Mouse (Mus musculus): ENCODE results near the gene Aldh3b2.

Gene Aldh3b2

DNA sequence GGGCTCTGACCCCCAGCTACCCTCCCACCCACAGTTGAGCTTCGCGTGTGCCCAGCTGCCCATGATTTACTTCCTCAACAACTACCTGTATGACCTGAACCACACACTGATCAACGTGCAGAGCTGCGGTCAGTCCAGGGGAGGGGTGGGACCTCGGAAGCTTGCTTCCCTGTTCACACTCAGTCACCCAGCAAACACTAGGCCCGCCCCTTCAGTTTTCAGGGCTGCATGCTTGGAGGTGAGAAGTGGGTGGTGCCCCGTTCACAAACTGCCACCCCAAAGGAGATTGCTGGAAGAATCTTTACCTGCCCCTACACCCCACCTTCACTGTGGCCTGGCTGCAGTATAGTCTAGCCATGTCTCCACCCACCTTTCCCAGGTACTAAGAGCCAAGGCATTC is 29.8 kb upstream of the Aldh3b2 start:
- TF ChIP-seq NANOG (IDR thresholded peaks at IDR 0.05; ENCODE audit: borderline replicate concordance, low read length): no peak
- TF ChIP-seq POU5F1 (IDR thresholded peaks at IDR 0.05; ENCODE audit: borderline replicate concordance, low read length): no peak
- no peak for TF ChIP-seq CTCF (conservative IDR thresholded peaks at IDR 0.05; ENCODE audit: low read length)
- peaks cover 20% of the 10 kb centered on the region for H3K27me3 ChIP-seq (ENCODE audit: insufficient read depth, low read length)
- H3K4me1 ChIP-seq (replicated peaks; ENCODE audit: low read depth, low read length): peaks cover 38% of the 10 kb centered on the region
- no peaks in the 10 kb centered on the region for H3K36me3 ChIP-seq (ENCODE audit: insufficient read depth, low read length)
- H3K9me3 ChIP-seq (ENCODE audit: low read length): no peaks in the 10 kb centered on the region
- H3K4me3 ChIP-seq (replicated peaks; ENCODE audit: low read length): peak overlapping the region; percentile 58

DNA sequence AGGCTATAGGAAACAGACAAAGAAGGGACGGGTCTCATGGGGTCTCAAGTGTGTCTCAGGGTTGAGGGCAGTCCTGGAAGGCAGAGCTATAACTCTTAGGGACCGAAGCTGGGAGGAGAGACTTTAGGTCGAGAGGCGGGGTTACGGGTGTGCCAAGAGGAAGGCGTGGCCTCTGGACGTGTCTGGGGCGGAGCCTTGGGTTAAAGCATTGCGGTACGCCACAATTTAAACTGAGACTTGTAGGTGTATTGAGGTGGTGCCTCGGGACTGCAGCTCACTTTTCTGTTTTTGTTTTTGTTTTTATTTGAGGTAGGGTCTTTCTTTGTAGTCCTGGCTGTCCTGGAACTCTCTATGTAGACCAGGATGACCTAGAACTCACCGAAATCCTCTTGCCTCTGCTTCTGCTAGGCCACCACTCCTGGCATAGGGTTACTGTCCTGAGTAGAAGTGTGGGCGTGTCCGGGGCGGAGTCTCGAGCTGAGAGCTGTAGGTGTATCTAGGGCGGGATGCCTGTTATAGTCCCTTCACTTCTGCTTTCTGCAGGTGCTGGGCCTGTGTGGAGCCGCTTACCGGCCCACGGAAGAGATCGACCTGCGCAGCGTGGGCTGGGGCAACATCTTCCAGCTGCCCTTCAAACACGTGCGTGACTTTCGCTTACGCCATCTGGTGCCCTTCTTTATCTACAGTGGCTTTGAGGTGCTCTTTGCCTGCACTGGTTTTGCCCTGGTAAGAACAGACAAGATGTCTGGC is 29.0 kb upstream of the Aldh3b2 start:
- Histone ChIP-seq H3K9me3 (ENCODE audit: low read length) (no peaks in the 10 kb centered on the region), H3K36me3 (ENCODE audit: insufficient read depth, low read length) (no peaks in the 10 kb centered on the region), H3K27me3 (ENCODE audit: insufficient read depth, low read length) (peaks cover 16% of the 10 kb centered on the region), H3K4me3 (replicated peaks; ENCODE audit: low read length) (peak overlapping the region; percentile 58), H3K4me1 (replicated peaks; ENCODE audit: low read depth, low read length) (peaks cover 39% of the 10 kb centered on the region)
- TF ChIP-seq CTCF (conservative IDR thresholded peaks at IDR 0.05; ENCODE audit: low read length): no peak
- TF ChIP-seq POU5F1 (IDR thresholded peaks at IDR 0.05; ENCODE audit: borderline replicate concordance, low read length): no peak
- no peak for TF ChIP-seq NANOG (IDR thresholded peaks at IDR 0.05; ENCODE audit: borderline replicate concordance, low read length)

DNA sequence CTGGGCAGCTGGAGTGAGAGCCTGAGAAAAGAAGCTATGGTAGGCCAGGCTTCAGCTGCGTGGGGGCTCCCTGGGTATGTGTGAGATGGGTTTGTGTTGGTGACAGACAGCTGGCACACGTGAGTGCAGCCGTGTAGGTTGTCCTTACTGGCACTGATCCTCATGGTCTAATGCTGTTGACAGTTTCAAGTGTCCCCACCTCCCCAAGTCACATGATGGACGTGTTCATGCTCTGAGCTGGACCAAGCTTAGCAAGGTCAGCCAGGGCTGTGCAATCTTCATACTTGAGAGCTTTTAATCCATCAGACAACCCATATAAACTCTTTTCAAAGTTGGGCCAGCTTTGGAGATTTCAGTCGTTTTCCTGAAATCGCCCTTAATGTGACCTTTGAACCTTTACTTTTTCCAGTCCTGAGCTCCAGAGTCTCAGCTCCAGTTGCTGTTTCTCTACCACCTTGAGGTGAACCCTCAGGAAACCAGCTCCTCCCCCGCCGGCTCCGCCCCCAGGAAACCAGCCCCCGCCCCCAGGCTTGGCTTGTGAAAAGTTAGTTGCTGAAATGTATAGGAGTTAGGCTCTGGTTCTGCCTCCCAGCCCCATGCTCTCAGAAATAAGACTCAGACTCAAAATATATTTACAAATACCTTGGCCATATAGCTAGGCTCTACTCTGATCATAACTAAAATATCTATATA is 26.1 kb upstream of the Aldh3b2 start:
- Histone ChIP-seq H3K36me3 (ENCODE audit: insufficient read depth, low read length) (no peaks in the 10 kb centered on the region), H3K9me3 (ENCODE audit: low read length) (no peaks in the 10 kb centered on the region), H3K4me1 (replicated peaks; ENCODE audit: low read depth, low read length) (peaks cover 54% of the 10 kb centered on the region), H3K27me3 (ENCODE audit: insufficient read depth, low read length) (peaks cover 15% of the 10 kb centered on the region), H3K4me3 (replicated peaks; ENCODE audit: low read length) (no peak overlapping the region)
- no peak for TF ChIP-seq POU5F1 (IDR thresholded peaks at IDR 0.05; ENCODE audit: borderline replicate concordance, low read length)
- no peak for TF ChIP-seq CTCF (conservative IDR thresholded peaks at IDR 0.05; ENCODE audit: low read length)
- TF ChIP-seq NANOG (IDR thresholded peaks at IDR 0.05; ENCODE audit: borderline replicate concordance, low read length): no peak

DNA sequence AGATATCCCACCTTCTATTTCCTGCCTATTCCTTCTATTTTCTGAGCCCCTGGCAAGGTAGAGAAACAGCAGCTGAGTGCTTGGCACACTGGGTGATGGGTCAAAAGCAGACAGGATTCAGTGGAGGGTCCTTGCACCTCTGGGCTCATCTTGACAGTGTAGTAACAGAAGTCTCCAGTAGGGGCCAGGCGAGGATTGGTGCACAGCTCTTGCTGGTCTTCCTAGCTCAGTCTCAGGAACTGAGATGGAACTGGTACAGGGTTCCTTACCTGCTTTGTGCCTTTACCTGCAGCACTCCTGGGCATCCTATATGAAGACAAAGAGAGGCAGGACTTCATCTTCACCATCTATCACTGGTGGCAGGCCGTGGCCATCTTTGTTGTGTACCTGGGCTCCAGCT is 25.4 kb upstream of the Aldh3b2 start:
- H3K27me3 ChIP-seq (ENCODE audit: insufficient read depth, low read length): peaks cover 8% of the 10 kb centered on the region
- no peaks in the 10 kb centered on the region for H3K36me3 ChIP-seq (ENCODE audit: insufficient read depth, low read length)
- peaks cover 53% of the 10 kb centered on the region for H3K4me1 ChIP-seq (replicated peaks; ENCODE audit: low read depth, low read length)
- no peaks in the 10 kb centered on the region for H3K9me3 ChIP-seq (ENCODE audit: low read length)
- TF ChIP-seq POU5F1 (IDR thresholded peaks at IDR 0.05; ENCODE audit: borderline replicate concordance, low read length): no peak
- TF ChIP-seq CTCF (conservative IDR thresholded peaks at IDR 0.05; ENCODE audit: low read length): peak; percentile 91
- H3K4me3 ChIP-seq (replicated peaks; ENCODE audit: low read length): no peak overlapping the region

DNA sequence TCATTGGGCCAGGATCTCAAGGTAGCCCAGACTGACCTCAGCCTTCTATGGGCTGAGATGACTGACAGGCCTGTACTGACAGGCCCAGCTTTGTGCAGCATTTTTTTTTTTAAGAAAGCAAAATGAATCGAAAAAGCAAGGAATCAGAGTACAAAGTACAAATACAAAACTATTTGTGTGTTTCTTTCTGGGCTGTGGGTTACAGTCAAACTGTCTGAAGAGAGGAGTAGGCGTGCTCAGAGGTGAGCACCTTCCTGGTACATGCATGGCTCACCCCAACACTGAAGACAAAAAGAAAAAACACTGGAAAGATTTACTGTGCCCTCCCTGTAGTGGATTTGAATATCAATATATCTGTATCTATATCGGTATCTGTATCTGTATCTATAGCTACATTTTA is 24.3 kb upstream of the Aldh3b2 start:
- Histone ChIP-seq H3K4me3 (replicated peaks; ENCODE audit: low read length) (no peak overlapping the region), H3K36me3 (ENCODE audit: insufficient read depth, low read length) (no peaks in the 10 kb centered on the region), H3K4me1 (replicated peaks; ENCODE audit: low read depth, low read length) (peaks cover 42% of the 10 kb centered on the region), H3K27me3 (ENCODE audit: insufficient read depth, low read length) (peaks cover 7% of the 10 kb centered on the region), H3K9me3 (ENCODE audit: low read length) (no peaks in the 10 kb centered on the region)
- no peak for TF ChIP-seq NANOG (IDR thresholded peaks at IDR 0.05; ENCODE audit: borderline replicate concordance, low read length)
- TF ChIP-seq POU5F1 (IDR thresholded peaks at IDR 0.05; ENCODE audit: borderline replicate concordance, low read length): no peak
- TF ChIP-seq CTCF (conservative IDR thresholded peaks at IDR 0.05; ENCODE audit: low read length): no peak

DNA sequence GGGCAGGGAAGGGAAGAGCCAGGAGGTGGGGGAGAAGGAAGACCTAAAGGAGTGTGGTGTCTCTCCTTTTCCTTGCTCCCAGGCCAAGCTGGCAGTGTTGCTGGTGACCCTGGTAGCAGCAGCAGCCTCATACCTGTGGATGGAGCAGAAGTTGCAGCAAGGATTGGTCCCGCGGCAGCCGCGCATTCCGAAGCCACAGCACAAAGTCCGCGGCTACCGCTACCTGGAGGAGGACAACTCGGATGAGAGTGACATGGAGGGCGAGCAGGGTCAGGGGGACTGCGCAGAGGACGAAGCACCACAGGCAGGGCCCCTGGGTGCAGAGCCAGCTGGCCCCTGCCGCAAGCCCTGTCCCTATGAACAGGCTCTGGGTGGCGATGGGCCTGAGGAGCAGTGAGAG is 23.6 kb upstream of the Aldh3b2 start:
- TF ChIP-seq NANOG (IDR thresholded peaks at IDR 0.05; ENCODE audit: borderline replicate concordance, low read length) (no peak), CTCF (conservative IDR thresholded peaks at IDR 0.05; ENCODE audit: low read length) (no peak), POU5F1 (IDR thresholded peaks at IDR 0.05; ENCODE audit: borderline replicate concordance, low read length) (no peak)
- H3K27me3 ChIP-seq (ENCODE audit: insufficient read depth, low read length): peaks cover 7% of the 10 kb centered on the region
- H3K9me3 ChIP-seq (ENCODE audit: low read length): no peaks in the 10 kb centered on the region
- H3K4me1 ChIP-seq (replicated peaks; ENCODE audit: low read depth, low read length): peaks cover 37% of the 10 kb centered on the region
- H3K4me3 ChIP-seq (replicated peaks; ENCODE audit: low read length): peak overlapping the region; percentile 62
- H3K36me3 ChIP-seq (ENCODE audit: insufficient read depth, low read length): no peaks in the 10 kb centered on the region

DNA sequence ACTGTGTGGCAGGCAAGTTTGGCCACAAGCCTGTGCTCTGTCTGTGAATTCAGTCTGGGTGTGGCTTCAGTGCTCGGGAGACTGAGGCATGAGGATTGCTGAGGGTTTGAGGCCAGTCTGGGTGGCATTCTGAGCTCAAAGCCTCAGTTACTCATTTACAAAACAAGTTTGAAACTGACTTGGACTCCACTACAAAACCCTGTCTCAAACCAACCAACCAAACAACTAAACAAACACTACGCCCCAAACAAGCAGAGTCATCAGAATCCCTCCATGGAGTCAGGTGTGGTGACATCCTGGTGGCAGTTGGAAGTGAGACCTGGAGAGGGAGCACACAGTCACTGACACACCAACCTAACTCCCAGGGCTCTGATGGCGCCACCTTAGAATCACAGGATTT is 21.8 kb upstream of the Aldh3b2 start:
- no peaks in the 10 kb centered on the region for H3K36me3 ChIP-seq (ENCODE audit: insufficient read depth, low read length)
- peaks cover 4% of the 10 kb centered on the region; the same call in 1 of the 2 replicates for H3K27me3 ChIP-seq (ENCODE audit: insufficient read depth, low read length)
- no peaks in the 10 kb centered on the region for H3K9me3 ChIP-seq (ENCODE audit: low read length)
- peaks cover 27% of the 10 kb centered on the region for H3K4me1 ChIP-seq (replicated peaks; ENCODE audit: low read depth, low read length)
- TF ChIP-seq POU5F1 (IDR thresholded peaks at IDR 0.05; ENCODE audit: borderline replicate concordance, low read length) (no peak), NANOG (IDR thresholded peaks at IDR 0.05; ENCODE audit: borderline replicate concordance, low read length) (no peak), CTCF (conservative IDR thresholded peaks at IDR 0.05; ENCODE audit: low read length) (no peak)
- no peak overlapping the region for H3K4me3 ChIP-seq (replicated peaks; ENCODE audit: low read length)

GRCm38 (mm10) chr19:3951461-3951860 is 20.7 kb upstream of the Aldh3b2 start:
- H3K4me3 ChIP-seq (replicated peaks; ENCODE audit: low read length): no peak overlapping the region
- H3K36me3 ChIP-seq (ENCODE audit: insufficient read depth, low read length): no peaks in the 10 kb centered on the region
- H3K9me3 ChIP-seq (ENCODE audit: low read length): no peaks in the 10 kb centered on the region
- peaks cover 12% of the 10 kb centered on the region for H3K27me3 ChIP-seq (ENCODE audit: insufficient read depth, low read length)
- TF ChIP-seq CTCF (conservative IDR thresholded peaks at IDR 0.05; ENCODE audit: low read length) (no peak), NANOG (IDR thresholded peaks at IDR 0.05; ENCODE audit: borderline replicate concordance, low read length) (no peak), POU5F1 (IDR thresholded peaks at IDR 0.05; ENCODE audit: borderline replicate concordance, low read length) (no peak)
- H3K4me1 ChIP-seq (replicated peaks; ENCODE audit: low read depth, low read length): peaks cover 18% of the 10 kb centered on the region

All from E14TG2a.4 (cell line).